Mouse (Mus musculus) G1E (cell line): ENCODE data around the gene Pex5l.

Experiments used
- CTCF ChIP-seq: IDR thresholded peaks from 2 replicates; pipeline ENCODE4 v1.5.1; 2012; ENCODE audit warnings: low read depth, low read length, inconsistent platforms, mixed read lengths
- GATA1 ChIP-seq: IDR thresholded peaks from 2 replicates; pipeline ENCODE4 v1.6.1; 2012; ENCODE audit warnings: borderline replicate concordance, low read length, inconsistent platforms, mixed read lengths
- TAL1 ChIP-seq: conservative IDR thresholded peaks from 2 replicates; pipeline ENCODE4 v1.6.1; 2012; ENCODE audit warnings: low read depth, low read length, inconsistent platforms, mixed read lengths

DNA sequence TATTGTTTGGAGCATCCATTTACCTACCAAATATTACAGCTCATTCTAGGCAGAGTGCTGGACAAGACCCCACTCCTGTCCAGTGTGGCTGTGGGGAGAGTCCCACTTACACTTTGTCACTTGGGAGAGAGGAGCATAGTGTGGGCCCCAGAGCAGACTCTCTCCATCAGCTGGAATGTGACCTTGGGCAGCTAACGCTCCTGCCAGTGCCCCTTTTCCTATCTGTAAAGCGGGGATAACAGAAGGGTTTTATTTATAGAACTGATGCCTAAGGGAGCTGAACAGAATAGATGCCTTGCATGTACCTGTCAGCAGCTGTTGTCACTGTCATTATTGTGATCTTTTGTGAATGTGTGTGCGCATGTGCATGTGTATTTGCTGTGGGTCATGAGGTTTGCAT, 234.6 kb downstream of the Pex5l start:
- TF ChIP-seq CTCF (no peak), GATA1 (no peak), TAL1 (no peak)
